25 mouse cellular contexts compared by ENCODE assay signal in the genomic region with DNA sequence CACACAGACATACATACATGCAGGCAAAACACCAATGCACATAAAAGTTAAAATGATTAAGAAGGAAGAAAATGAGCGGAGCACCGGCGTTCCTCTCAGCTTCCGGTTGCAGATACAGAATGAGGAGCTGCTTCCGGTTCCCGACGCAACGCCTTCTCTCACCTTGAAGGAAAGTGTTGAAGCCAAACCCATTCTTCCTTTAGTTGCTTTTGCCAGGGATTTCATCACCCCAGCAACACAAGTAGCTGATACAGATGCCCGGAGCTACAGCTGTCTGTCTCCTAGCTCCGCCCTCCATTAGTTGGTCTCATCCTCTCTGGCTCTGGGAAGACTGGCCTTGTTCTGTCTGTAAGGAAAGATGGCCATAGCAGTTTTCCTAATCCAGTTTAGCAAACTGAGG.
"Had no signal": no experiment of that assay in that cellular context is flagged by ENCODE, and none has a peak within 500 bp of the region (broad histone marks: within the 10 kb centered on the region; RNA-seq: fewer than 3 reads in every experiment).

No protein-coding gene starts in this region.

- DNase-seq: gastrocnemius, adult 2 months; gastrocnemius, postnatal 10 days; gastrocnemius, postnatal 25 days; heart, adult 18-20 months; heart, postnatal 14 days; heart, postnatal 36 days; kidney, adult 18-20 months; kidney, adult 8-10 months; kidney, postnatal 10 days; kidney, postnatal 25 days; kidney, postnatal 4 days; liver; liver, embryonic 13.5 days had no signal

- H3K4me2 ChIP-seq: heart, embryonic 11.5 days; heart, embryonic 13.5 days; heart, embryonic 15.5 days; hindbrain, embryonic 13.5 days; hindbrain, embryonic 15.5 days; intestine, embryonic 15.5 days; limb, embryonic 12.5 days; liver, embryonic 11.5 days; liver, embryonic 13.5 days had no signal

- H3K27me3 ChIP-seq: heart, embryonic 13.5 days; heart, embryonic 15.5 days; hindbrain, embryonic 13.5 days; hindbrain, embryonic 15.5 days; intestine, embryonic 15.5 days; limb, embryonic 12.5 days; liver, embryonic 13.5 days had no signal

- H3K4me1 ChIP-seq: hindbrain, embryonic 13.5 days; hindbrain, embryonic 15.5 days; intestine, embryonic 15.5 days had no signal

- H3K9me3 ChIP-seq: heart, embryonic 15.5 days; hindbrain, embryonic 13.5 days; hindbrain, embryonic 15.5 days; intestine, embryonic 15.5 days; limb, embryonic 10.5 days; liver, embryonic 13.5 days had no signal

- H3K27ac ChIP-seq: gastrocnemius, adult 2 months; heart, embryonic 13.5 days; heart, embryonic 15.5 days; hindbrain, embryonic 13.5 days; hindbrain, embryonic 15.5 days; hindbrain, postnatal 0 days; intestine, embryonic 15.5 days; layer of hippocampus, adult 2 months; left cerebral cortex, adult 2 months; limb, embryonic 10.5 days; limb, embryonic 12.5 days; liver, embryonic 13.5 days had no signal

- H3K36me3 ChIP-seq: heart, embryonic 13.5 days; heart, embryonic 15.5 days; hindbrain, embryonic 13.5 days; hindbrain, embryonic 15.5 days; intestine, embryonic 15.5 days; limb, embryonic 10.5 days; limb, embryonic 12.5 days; liver, embryonic 13.5 days had no signal

- H3K4me3 ChIP-seq: gastrocnemius, adult 2 months; heart, embryonic 13.5 days; heart, embryonic 15.5 days; hindbrain, embryonic 13.5 days; hindbrain, embryonic 15.5 days; intestine, embryonic 15.5 days; layer of hippocampus, adult 2 months; left cerebral cortex, adult 2 months; limb, embryonic 10.5 days; limb, embryonic 12.5 days; liver, embryonic 13.5 days had no signal
